Mouse (Mus musculus): ENCODE measurements around the gene Fyb. TPM values are rescaled to one million over a fixed set of nuclear protein-coding genes. Genes with fewer than 3 reads are reported as not detected.

Gene Fyb
- polyA plus RNA-seq, 1 experiment from 2014 or later, result 1.6 TPM

DNA sequence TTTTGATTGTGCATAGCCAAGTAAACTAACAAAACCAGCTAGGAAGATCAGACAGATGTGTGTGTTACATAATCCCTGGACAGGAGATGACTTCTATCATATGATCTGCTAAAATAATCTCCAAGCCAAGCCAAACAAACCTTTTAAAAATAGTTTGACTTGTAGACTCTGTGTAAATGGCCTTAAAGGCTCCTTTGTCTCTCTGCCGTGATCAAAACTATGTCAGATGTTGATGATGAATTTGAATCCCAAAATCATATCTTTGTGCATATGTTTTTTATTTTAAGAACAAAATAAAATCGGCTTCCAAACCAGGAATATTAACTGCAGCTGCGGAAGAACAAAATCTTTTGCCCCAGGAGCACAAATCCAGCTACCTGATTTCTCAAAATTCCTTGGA lies 64.9 kb downstream of the Fyb start:
- ATAC-seq, result no peak
- H3K4me1 ChIP-seq (replicated peaks; ENCODE audit: control insufficient read depth, insufficient read depth, low read length), result no peaks in the 10 kb centered on the region
- no peak overlapping the region for H3K4me2 ChIP-seq (ENCODE audit: low read length)
- H3K4me3 ChIP-seq (replicated peaks; ENCODE audit: low read length), result no peak overlapping the region
- 92% methylated on average over 3 of the region's 3 CpGs for WGBS
- no peaks in the 10 kb centered on the region for H3K9me3 ChIP-seq (ENCODE audit: control insufficient read depth, low read length)
- no peaks in the 10 kb centered on the region for H3K36me3 ChIP-seq (ENCODE audit: control insufficient read depth, insufficient read depth)
- H3K9ac ChIP-seq (replicated peaks; ENCODE audit: low read depth, low read length), result no peak overlapping the region
- H3K27ac ChIP-seq (ENCODE audit: low read length), result no peak overlapping the region
- H3K27me3 ChIP-seq (replicated peaks; ENCODE audit: control insufficient read depth, insufficient read depth, low read length), result no peaks in the 10 kb centered on the region

DNA sequence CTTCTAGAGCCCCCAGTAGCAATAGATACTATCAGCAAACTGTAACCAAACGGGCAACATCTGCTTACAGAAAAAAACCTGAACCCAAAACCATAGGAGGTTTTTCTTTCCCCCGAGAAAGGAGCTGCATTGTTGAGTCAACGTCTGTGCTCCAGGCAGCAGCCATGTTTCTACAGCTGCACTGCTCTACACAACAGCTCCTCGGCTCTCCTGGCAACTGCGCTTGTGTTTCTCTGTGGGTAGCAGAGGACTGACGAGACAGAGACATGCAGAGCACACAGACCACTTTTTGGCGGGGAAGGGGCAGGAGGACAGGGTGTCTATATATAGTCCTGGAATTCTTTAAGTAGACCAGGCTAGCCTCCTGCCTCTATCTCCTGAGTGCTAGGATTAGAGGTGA lies 65.5 kb downstream of the Fyb start:
- 74% methylated on average over 7 of the region's 7 CpGs for whole genome bisulfite sequencing

DNA sequence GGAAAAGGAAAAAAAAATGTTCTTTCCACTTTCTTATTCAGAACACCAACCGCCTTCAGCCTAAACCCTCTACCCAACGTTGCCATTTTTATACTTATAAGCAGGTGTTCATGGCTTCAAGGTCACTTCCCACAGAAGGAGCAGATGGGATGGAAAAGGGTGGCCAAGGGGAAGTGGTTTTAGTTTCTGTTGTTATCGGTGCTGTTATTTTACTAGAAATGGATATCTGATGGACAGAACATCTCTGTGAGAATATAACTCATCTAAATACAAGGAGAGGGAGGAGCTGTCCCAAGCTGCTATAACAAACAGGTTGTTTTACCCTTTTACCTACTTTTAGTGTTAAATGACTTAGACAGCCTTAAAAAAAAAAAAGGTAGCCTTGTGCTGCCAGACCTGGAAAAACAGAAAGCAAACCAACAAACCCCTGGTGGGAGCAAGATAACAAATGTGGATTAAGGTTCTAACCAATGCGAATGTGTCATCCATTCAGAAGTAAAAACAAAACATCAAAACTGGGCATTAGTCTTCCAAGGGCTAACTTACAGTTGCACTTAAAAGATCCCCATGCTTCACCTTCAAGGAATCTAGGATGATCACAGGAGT lies 68.3 kb downstream of the Fyb start:
- H3K27ac ChIP-seq (ENCODE audit: low read length), result no peak overlapping the region
- no peak overlapping the region for H3K4me2 ChIP-seq (ENCODE audit: low read length)
- 92% methylated on average over 4 of the region's 4 CpGs for WGBS
- no peak overlapping the region for H3K4me3 ChIP-seq (replicated peaks; ENCODE audit: low read length)
- H3K27me3 ChIP-seq (replicated peaks; ENCODE audit: control insufficient read depth, insufficient read depth, low read length), result no peaks in the 10 kb centered on the region
- H3K36me3 ChIP-seq (ENCODE audit: control insufficient read depth, insufficient read depth), result no peaks in the 10 kb centered on the region
- no peak for ATAC-seq
- H3K4me1 ChIP-seq (replicated peaks; ENCODE audit: control insufficient read depth, insufficient read depth, low read length), result no peaks in the 10 kb centered on the region
- H3K9ac ChIP-seq (replicated peaks; ENCODE audit: low read depth, low read length), result no peak overlapping the region
- no peaks in the 10 kb centered on the region for H3K9me3 ChIP-seq (ENCODE audit: control insufficient read depth, low read length)

More for the DNA sequence above, 65.5 kb downstream of the Fyb start:
- no peak for ATAC-seq
- Histone ChIP-seq H3K36me3 (ENCODE audit: control insufficient read depth, insufficient read depth) (no peaks in the 10 kb centered on the region), H3K27ac (ENCODE audit: low read length) (no peak overlapping the region), H3K4me3 (replicated peaks; ENCODE audit: low read length) (no peak overlapping the region), H3K27me3 (replicated peaks; ENCODE audit: control insufficient read depth, insufficient read depth, low read length) (no peaks in the 10 kb centered on the region), H3K9me3 (ENCODE audit: control insufficient read depth, low read length) (no peaks in the 10 kb centered on the region), H3K4me2 (ENCODE audit: low read length) (no peak overlapping the region), H3K4me1 (replicated peaks; ENCODE audit: control insufficient read depth, insufficient read depth, low read length) (no peaks in the 10 kb centered on the region), H3K9ac (replicated peaks; ENCODE audit: low read depth, low read length) (no peak overlapping the region)

DNA sequence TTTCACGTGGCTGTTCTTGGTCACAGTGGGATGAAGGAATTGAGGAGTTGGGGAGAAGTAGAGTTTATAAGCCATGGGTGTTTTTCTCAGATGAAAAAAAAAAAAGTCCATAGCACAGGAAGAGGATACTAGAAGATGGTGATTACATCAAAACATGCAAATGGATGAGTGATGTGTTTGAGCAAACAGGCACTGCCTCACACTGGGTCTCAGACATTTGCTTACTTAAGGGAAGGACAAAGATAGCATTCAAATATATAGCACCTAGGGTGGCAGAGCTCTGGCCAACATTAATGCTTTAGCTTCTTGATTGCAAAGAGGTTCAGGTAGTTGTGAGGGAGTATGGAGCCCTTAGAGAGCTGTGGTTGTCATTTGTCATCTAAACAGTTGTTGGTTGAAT lies 68.9 kb downstream of the Fyb start:
- Histone ChIP-seq H3K27me3 (replicated peaks; ENCODE audit: control insufficient read depth, insufficient read depth, low read length) (no peaks in the 10 kb centered on the region), H3K36me3 (ENCODE audit: control insufficient read depth, insufficient read depth) (no peaks in the 10 kb centered on the region), H3K9me3 (ENCODE audit: control insufficient read depth, low read length) (no peaks in the 10 kb centered on the region), H3K9ac (replicated peaks; ENCODE audit: low read depth, low read length) (no peak overlapping the region), H3K4me3 (replicated peaks; ENCODE audit: low read length) (no peak overlapping the region), H3K27ac (ENCODE audit: low read length) (no peak overlapping the region), H3K4me1 (replicated peaks; ENCODE audit: control insufficient read depth, insufficient read depth, low read length) (no peaks in the 10 kb centered on the region), H3K4me2 (ENCODE audit: low read length) (no peak overlapping the region)
- ATAC-seq, result no peak
- 68% methylated on average over 1 of the region's 1 CpGs for WGBS

DNA sequence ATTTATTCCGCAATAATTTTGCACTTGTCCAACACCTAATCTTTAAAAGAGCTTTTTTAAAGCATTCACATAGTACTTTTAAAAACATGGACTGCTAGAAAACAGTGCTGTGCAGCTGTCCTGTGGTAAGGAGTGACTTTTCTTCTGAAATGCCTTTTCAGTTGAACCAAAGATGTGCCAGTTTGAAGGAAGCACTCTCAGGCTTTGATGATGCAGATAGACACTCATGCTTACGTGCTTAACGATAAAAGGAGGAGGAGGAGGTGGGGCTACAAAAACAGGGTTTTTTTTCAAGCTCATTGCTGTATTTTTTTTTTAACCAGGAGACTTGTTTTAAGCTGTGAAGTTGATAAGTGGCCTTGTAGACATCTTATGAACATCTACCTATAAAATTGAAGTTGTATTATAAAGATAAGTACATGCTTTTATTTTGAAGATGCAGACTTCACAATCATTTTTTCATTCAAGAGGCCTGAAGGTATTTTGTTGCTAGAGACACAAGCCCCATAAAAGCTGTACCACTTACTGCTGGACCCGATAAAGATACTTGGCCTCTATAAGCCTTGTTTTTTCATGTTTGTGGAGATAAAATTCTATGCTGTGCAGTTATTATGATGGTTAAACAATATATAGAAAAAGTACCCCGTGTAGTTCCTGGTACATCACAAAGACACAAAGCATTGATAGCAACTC lies 70.1 kb downstream of the Fyb start:
- H3K4me3 ChIP-seq (replicated peaks; ENCODE audit: low read length), result no peak overlapping the region
- ATAC-seq, result no peak

DNA sequence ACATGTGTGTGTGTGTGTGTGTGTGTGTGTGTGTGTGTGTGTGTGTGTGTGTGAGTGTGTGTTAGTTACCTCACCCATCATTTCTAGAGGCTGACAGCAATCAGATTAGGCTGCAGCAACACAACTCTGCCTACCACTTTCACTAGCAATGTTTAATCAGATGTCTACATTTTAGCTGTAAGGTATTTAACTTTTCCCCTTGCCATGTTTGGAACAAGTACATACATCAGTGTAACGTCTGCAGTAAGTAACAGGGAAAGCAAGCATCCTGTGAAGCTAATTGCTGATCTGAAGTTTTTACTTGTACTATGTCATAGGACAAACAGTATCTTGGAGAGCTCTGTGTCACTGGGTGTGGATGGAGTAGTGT lies 70.6 kb downstream of the Fyb start:
- no peaks in the 10 kb centered on the region for H3K4me1 ChIP-seq (replicated peaks; ENCODE audit: control insufficient read depth, insufficient read depth, low read length)
- no peak for ATAC-seq
- H3K9me3 ChIP-seq (ENCODE audit: control insufficient read depth, low read length), result no peaks in the 10 kb centered on the region
- no peak overlapping the region for H3K9ac ChIP-seq (replicated peaks; ENCODE audit: low read depth, low read length)
- H3K36me3 ChIP-seq (ENCODE audit: control insufficient read depth, insufficient read depth), result no peaks in the 10 kb centered on the region
- H3K4me3 ChIP-seq (replicated peaks; ENCODE audit: low read length), result no peak overlapping the region
- H3K4me2 ChIP-seq (ENCODE audit: low read length), result no peak overlapping the region
- WGBS, result 76% methylated on average over 1 of the region's 1 CpGs
- no peaks in the 10 kb centered on the region for H3K27me3 ChIP-seq (replicated peaks; ENCODE audit: control insufficient read depth, insufficient read depth, low read length)
- H3K27ac ChIP-seq (ENCODE audit: low read length), result no peak overlapping the region

More for the DNA sequence above, 70.1 kb downstream of the Fyb start:
- Histone ChIP-seq H3K4me2 (ENCODE audit: low read length) (no peak overlapping the region), H3K36me3 (ENCODE audit: control insufficient read depth, insufficient read depth) (no peaks in the 10 kb centered on the region), H3K27ac (ENCODE audit: low read length) (no peak overlapping the region), H3K9ac (replicated peaks; ENCODE audit: low read depth, low read length) (no peak overlapping the region), H3K27me3 (replicated peaks; ENCODE audit: control insufficient read depth, insufficient read depth, low read length) (no peaks in the 10 kb centered on the region), H3K4me1 (replicated peaks; ENCODE audit: control insufficient read depth, insufficient read depth, low read length) (no peaks in the 10 kb centered on the region), H3K9me3 (ENCODE audit: control insufficient read depth, low read length) (no peaks in the 10 kb centered on the region)
- 79% methylated on average over 5 of the region's 5 CpGs for WGBS

DNA sequence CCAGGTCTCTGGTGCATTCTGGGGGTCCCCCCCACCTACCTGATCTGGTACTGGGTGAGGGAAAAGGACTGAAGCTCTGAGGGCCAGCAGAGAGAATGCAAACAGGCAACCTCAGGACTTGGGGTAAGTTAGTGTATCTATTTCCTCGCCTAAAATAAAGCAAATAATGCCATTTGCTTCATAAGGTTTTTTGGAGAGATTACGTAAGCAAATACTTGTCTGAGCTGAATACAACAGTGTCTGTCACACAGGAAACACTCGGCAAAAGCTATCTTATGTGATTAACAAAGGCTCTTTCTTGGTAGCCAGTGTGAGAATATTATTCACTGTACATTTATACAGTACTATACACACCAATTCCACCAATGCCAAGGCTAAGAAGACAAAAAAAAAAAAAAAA lies 76.0 kb downstream of the Fyb start:
- H3K27ac ChIP-seq (ENCODE audit: low read length), result no peak overlapping the region
- 80% methylated on average over 3 of the region's 3 CpGs for WGBS
- ATAC-seq, result no peak

DNA sequence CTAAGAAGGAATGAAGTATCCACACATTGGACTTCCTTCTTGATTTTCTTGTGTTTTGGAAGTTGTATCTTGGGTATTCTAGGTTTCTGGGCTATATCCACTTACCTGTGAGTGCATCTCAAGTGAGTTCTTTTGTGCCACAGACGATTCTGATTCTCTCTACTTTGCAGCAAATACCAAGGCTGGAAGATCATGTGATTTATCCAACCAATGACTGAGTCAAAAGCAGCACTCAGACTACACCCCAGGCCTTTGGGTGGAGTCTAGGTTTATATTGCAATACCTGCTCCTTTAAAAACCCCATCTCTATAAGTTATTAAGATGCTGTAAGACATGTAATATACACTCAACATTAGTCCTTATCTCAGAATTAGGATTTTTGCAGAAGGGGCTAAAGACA lies 77.7 kb downstream of the Fyb start:
- Histone ChIP-seq H3K4me2 (ENCODE audit: low read length) (no peak overlapping the region), H3K36me3 (ENCODE audit: control insufficient read depth, insufficient read depth) (no peaks in the 10 kb centered on the region), H3K4me3 (replicated peaks; ENCODE audit: low read length) (no peak overlapping the region), H3K27me3 (replicated peaks; ENCODE audit: control insufficient read depth, insufficient read depth, low read length) (no peaks in the 10 kb centered on the region), H3K9ac (replicated peaks; ENCODE audit: low read depth, low read length) (no peak overlapping the region), H3K27ac (ENCODE audit: low read length) (no peak overlapping the region), H3K9me3 (ENCODE audit: control insufficient read depth, low read length) (no peaks in the 10 kb centered on the region), H3K4me1 (replicated peaks; ENCODE audit: control insufficient read depth, insufficient read depth, low read length) (no peaks in the 10 kb centered on the region)
- ATAC-seq, result no peak
- 68% methylated on average over 1 of the region's 1 CpGs for WGBS

More for the DNA sequence above, 76.0 kb downstream of the Fyb start:
- Histone ChIP-seq H3K36me3 (ENCODE audit: control insufficient read depth, insufficient read depth) (no peaks in the 10 kb centered on the region), H3K4me1 (replicated peaks; ENCODE audit: control insufficient read depth, insufficient read depth, low read length) (no peaks in the 10 kb centered on the region), H3K4me2 (ENCODE audit: low read length) (no peak overlapping the region), H3K27me3 (replicated peaks; ENCODE audit: control insufficient read depth, insufficient read depth, low read length) (no peaks in the 10 kb centered on the region), H3K9ac (replicated peaks; ENCODE audit: low read depth, low read length) (no peak overlapping the region), H3K9me3 (ENCODE audit: control insufficient read depth, low read length) (no peaks in the 10 kb centered on the region), H3K4me3 (replicated peaks; ENCODE audit: low read length) (no peak overlapping the region)

DNA sequence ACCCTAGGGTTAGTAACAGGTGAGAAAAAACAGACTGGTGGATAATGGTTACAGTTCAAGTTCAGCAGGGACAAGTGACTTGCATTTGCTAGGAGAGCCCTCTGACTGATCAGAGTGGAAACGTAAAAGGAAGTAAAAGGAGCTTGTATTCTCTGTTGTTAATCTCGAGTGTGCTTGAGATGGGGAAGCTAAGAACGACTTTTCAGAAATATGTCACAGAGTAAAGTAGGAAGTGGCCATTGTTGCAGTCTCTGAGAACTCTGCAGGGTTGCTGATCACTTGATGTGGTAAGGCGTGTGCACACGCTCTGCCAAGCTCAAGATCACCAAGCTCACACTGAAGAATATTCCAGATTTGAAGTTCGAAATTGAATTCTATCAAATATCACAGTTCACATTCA lies 78.7 kb downstream of the Fyb start:
- no peaks in the 10 kb centered on the region for H3K4me1 ChIP-seq (replicated peaks; ENCODE audit: control insufficient read depth, insufficient read depth, low read length)
- no peaks in the 10 kb centered on the region for H3K27me3 ChIP-seq (replicated peaks; ENCODE audit: control insufficient read depth, insufficient read depth, low read length)
- H3K36me3 ChIP-seq (ENCODE audit: control insufficient read depth, insufficient read depth), result no peaks in the 10 kb centered on the region
- no peaks in the 10 kb centered on the region for H3K9me3 ChIP-seq (ENCODE audit: control insufficient read depth, low read length)
- no peak overlapping the region for H3K9ac ChIP-seq (replicated peaks; ENCODE audit: low read depth, low read length)
- no peak overlapping the region for H3K27ac ChIP-seq (ENCODE audit: low read length)
- H3K4me2 ChIP-seq (ENCODE audit: low read length), result no peak overlapping the region
- no peak overlapping the region for H3K4me3 ChIP-seq (replicated peaks; ENCODE audit: low read length)
- ATAC-seq, result no peak
- 76% methylated on average over 6 of the region's 6 CpGs for WGBS

DNA sequence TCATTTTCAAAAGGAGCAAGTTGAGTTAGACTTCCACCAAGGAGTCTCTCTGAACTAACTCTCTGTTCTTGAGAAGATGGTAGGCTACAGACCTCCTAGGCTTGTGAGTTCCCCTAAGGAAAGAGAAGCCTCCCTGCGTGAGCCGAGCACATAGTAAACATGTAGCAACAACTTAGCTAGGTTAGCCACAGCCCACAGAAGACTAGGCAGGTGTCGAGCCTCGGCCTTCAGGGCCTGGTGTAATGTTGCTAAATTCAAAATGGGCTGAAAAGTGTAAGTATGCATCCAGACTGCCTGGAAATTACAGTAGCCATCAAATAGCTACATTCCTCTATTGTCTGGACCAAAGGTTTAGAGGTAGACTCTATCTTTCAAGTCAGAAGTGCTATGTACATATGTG lies 79.3 kb downstream of the Fyb start:
- Histone ChIP-seq H3K27me3 (replicated peaks; ENCODE audit: control insufficient read depth, insufficient read depth, low read length) (no peaks in the 10 kb centered on the region), H3K4me3 (replicated peaks; ENCODE audit: low read length) (no peak overlapping the region), H3K4me2 (ENCODE audit: low read length) (no peak overlapping the region), H3K9me3 (ENCODE audit: control insufficient read depth, low read length) (no peaks in the 10 kb centered on the region), H3K36me3 (ENCODE audit: control insufficient read depth, insufficient read depth) (no peaks in the 10 kb centered on the region), H3K9ac (replicated peaks; ENCODE audit: low read depth, low read length) (no peak overlapping the region), H3K4me1 (replicated peaks; ENCODE audit: control insufficient read depth, insufficient read depth, low read length) (no peaks in the 10 kb centered on the region), H3K27ac (ENCODE audit: low read length) (no peak overlapping the region)
- ATAC-seq, result no peak
- 92% methylated on average over 4 of the region's 4 CpGs for WGBS

Measured in forebrain, embryonic 16.5 days (tissue).